Mouse (Mus musculus) c-Kit-positive CD71-positive TER-119-negative erythroid progenitor cells, embryonic 14.5 days (primary cell): ENCODE results near the gene Fbxl19.

ENCODE experiments used
- DNase-seq: peaks from one replicate; pipeline ENCODE4 v3.0.0-alpha.2; 2013; ENCODE audit warnings: low read depth

The Fbxl19 gene

GRCm38 (mm10) chr7:127801010-127801621 is 56.8 kb downstream of the Fbxl19 start:
- no peak for DNase-seq

- no peak for DNase-seq
These were observed 58.0 kb downstream of the Fbxl19 start for GRCm38 (mm10) chr7:127802313-127802712.

DNA sequence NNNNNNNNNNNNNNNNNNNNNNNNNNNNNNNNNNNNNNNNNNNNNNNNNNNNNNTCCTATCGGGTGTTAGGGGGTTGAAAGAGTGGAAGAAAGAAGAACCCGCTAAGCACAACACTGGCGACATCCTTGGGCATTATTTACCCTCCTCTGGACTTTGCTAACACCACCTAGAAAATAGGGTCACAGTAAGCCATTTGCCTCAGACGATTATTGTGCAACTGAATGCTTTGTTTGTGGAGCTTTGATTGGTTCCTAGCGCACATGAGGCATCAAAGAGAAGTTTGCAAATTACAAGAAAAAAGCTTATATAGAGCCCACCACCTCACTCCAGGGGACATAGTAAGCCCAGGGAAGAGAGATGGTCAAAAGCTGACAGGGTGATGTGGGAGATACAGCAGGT is 64.5 kb downstream of the Fbxl19 start:
- DNase-seq, result no peak

DNA sequence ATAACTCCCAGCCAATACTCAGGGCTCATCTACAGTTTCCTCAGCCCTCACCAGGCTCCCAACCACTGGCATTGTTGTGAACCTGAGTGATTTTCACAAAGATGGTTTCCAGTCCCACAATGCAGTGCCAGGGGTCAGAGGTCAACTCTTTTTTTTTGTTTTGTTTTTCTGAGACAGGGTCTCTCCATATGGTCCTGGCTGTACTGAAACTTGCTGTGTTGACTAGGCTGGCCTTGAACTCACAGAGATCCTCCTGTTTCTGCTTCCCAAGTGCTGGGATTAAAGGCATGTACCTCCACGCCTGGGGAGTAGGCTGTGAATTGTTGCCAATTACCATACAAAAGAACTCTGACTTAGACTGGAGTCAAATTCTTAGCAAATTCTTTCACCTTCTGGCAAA is 65.5 kb downstream of the Fbxl19 start:
- DNase-seq, result no peak

DNA sequence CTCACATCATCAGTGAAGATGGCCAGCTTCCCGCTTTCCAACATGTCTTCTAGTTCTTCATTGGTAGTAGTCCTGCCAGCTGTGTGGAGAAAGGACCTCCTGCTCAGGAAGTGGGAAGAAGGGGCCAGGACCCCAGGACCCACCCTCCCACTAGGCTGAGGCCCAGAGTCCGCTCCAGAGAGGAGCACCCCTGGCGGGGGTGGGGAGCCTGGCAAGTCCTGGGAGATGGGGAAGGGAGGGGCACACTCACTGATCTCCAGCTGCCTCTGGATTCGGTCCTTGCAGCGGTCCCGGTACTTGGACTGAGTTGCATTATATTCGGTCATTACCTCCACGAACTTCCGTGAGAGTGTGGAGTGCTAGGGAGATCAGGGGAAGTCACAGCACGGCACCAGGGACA is 66.3 kb downstream of the Fbxl19 start:
- no peak for DNase-seq

DNA sequence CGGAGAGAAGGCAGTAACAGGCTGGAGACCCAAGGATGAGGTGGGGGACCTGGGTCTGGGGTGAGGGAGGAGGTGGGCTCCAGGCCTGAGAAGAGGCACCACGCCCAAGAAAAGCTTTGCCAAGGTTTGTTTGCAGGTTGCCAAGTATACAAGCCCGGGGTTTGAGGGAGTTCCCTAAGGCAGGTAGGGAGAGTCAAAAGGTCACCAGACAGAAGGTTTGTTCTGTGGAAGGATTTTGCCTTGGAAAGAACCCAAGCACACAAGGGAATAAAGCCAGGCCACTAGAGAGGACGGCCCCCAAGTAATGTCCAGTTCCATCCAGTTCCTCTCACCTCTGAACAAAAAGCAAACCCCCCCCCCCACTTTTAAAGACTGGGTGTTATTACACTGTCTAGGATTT is 66.9 kb downstream of the Fbxl19 start:
- no peak for DNase-seq

- no peak for DNase-seq
These were observed 67.9 kb downstream of the Fbxl19 start for GRCm38 (mm10) chr7:127812292-127812691.

DNA sequence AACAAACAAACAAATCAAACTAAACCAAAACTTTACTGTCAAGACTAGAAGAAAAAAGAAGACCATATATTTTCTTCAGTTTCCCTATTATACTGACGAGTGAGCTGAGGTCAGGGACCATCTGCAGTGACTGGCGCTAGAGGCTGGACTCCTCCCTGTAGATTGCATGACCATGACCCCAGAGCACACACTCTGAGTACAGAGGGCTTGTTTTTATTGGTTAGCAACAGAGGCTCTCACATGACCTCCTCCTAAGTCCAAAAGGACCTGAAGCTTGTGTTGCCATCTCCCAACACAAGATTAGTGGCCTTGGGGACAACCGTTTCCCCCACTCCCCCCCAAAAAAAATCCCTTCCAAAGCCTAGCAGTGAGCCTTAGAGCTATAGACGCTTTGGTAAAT is 69.5 kb downstream of the Fbxl19 start:
- DNase-seq, result no peak

GRCm38 (mm10) chr7:127814241-127814921 is 70.0 kb downstream of the Fbxl19 start:
- DNase-seq, result no peak

DNA sequence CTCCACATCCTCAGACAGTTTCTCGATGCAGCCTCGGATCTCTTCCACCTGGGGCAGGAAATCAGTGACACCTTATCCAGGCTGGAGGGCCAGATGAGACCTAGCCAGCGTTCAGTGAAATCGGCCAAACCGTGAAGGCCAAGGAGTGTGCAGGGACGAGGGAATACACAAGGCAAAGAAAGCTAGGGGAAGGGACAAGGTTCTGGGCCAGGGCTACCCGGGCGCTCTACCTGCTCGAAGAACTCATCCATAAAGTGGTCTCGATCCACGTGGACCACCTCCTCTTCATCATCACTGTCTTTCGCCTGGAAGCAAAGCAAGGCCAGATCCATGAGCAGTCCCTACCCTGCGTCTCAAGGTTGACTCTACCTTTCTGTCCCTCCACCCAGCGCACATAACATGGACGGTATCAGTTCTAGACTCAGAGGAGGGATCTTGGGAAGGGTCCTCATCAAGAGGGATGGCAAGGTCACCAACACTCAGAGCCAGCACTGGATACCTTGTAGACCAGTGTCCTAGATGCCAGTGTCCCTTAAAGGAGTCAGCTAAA is 70.8 kb downstream of the Fbxl19 start:
- DNase-seq, result no peak

GRCm38 (mm10) chr7:127815954-127816821 is 71.8 kb downstream of the Fbxl19 start:
- no peak for DNase-seq

GRCm38 (mm10) chr7:127817053-127817452 is 72.7 kb downstream of the Fbxl19 start:
- no peak for DNase-seq

DNA sequence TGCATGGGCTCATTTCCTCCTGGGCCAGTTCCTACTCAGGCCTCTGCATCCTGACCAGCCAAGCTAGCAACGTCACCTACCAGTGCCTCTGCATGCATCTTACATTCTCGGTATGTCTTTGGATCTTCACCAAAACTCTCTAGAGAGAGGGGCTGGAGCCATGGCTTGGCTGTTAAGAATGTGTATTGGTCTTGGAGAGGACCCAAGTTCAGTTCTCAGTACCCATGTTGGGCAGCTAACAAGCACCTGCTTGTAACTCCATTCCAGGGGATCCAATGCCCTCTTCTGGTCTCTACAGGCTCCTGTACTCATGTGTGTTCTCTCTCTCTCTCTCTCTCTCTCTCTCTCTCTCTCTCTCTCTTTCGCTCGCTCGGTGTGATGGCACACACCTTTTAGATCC is 73.4 kb downstream of the Fbxl19 start:
- DNase-seq, result no peak
